Mouse (Mus musculus) heart, embryonic 16.5 days (tissue): Measurements from ENCODE around the gene Aldh3b2. TPM values are rescaled to one million over a fixed set of nuclear protein-coding genes. Genes with fewer than 3 reads are reported as not detected.

Source experiments
- ATAC-seq: fragments of 200-750 bp; cut with Nextera tagmentation; replicated peaks from 2 replicates; pipeline ENCODE4 v1.8.0; 2017; ENCODE audit warnings: moderate number of reproducible peaks; ENCODE audit not compliant: insufficient read depth, low FRiP score; ENCODE audit errors: extremely low read depth
- H3K27ac ChIP-seq: fragments of 300-500 bp; sonication (generic); 2 replicates; pipeline ENCODE4 v1.5.1; 2014; ENCODE audit warnings: mild to moderate bottlenecking, low read length, control low read depth, moderate library complexity
- H3K27me3 ChIP-seq: fragments of 300-500 bp; sonication (generic); 2 replicates; pipeline ENCODE4 v1.6.1; 2014; ENCODE audit warnings: low read length, mixed read lengths; ENCODE audit not compliant: control insufficient read depth, insufficient read depth
- H3K36me3 ChIP-seq: fragments of 300-500 bp; sonication (generic); 2 replicates; pipeline ENCODE4 v1.6.1; 2014; ENCODE audit not compliant: control insufficient read depth, insufficient read depth
- H3K4me1 ChIP-seq: fragments of 300-500 bp; sonication (generic); 2 replicates; pipeline ENCODE4 v1.6.1; 2014; ENCODE audit warnings: low read length, mixed read lengths; ENCODE audit not compliant: control insufficient read depth, insufficient read depth
- H3K4me2 ChIP-seq: fragments of 300-500 bp; sonication (generic); 2 replicates; pipeline ENCODE4 v1.6.1; 2014; ENCODE audit warnings: low read depth, mild to moderate bottlenecking, control low read depth, low read length
- H3K4me3 ChIP-seq: fragments of 300-500 bp; sonication (generic); 2 replicates; pipeline ENCODE4 v1.5.1; 2014; ENCODE audit warnings: mild to moderate bottlenecking, control low read depth, low read length
- H3K9ac ChIP-seq: fragments of 300-500 bp; sonication (generic); 2 replicates; pipeline ENCODE4 v1.6.1; 2014; ENCODE audit warnings: low read length, control low read depth
- H3K9me3 ChIP-seq: fragments of 300-500 bp; sonication (generic); replicated peaks from 2 replicates; pipeline ENCODE4 v1.6.1; 2016; ENCODE audit warnings: low read length; ENCODE audit not compliant: control insufficient read depth
- WGBS: fragments of 180-500 bp; shearing (Covaris S2); extraction: QIAGEN DNeasy Blood & Tissue Kit; methylation state at CpG from one replicate; pipeline ENCODE4 v1.1.7; 2014; 5-methylcytosine and 5-hydroxymethylcytosine counted together
- polyA plus RNA-seq: library from polyadenylated mRNA; unstranded; fragments of >200 nt; fragmentation: Nextera tagmentation; extraction: Ambion mirVana; gene quantifications from 2 replicates; pipeline ENCODE4 v1.2.1, GENCODE M21; 2015

Gene Aldh3b2
- polyA plus RNA-seq, 1 experiment from 2014 or later, result 0.21 TPM

GRCm38 (mm10) chr19:3988750-3989149 is 16.6 kb downstream of the Aldh3b2 start:
- H3K27ac ChIP-seq, result no peak overlapping the region
- 0 out of 2 replicates have a peak, but pooled peaks cover 4% of the 10 kb centered on the region for H3K36me3 ChIP-seq
- WGBS, result 92% methylated on average over 4 of the region's 4 CpGs
- no peak for ATAC-seq
- no peak overlapping the region for H3K9ac ChIP-seq
- no peak overlapping the region for H3K4me2 ChIP-seq
- no peaks in the 10 kb centered on the region for H3K9me3 ChIP-seq
- H3K4me1 ChIP-seq, result peaks cover 22% of the 10 kb centered on the region
- no peak overlapping the region for H3K4me3 ChIP-seq
- H3K27me3 ChIP-seq, result peaks cover 5% of the 10 kb centered on the region; the same call in 1 of the 2 replicates

GRCm38 (mm10) chr19:3990804-3991203 is 18.7 kb downstream of the Aldh3b2 start:
- Histone ChIP-seq H3K27ac (no peak overlapping the region), H3K4me3 (no peak overlapping the region), H3K4me1 (peaks cover 12% of the 10 kb centered on the region), H3K27me3 (peaks cover 5% of the 10 kb centered on the region; the same call in 1 of the 2 replicates), H3K9me3 (no peaks in the 10 kb centered on the region), H3K9ac (no peak overlapping the region), H3K4me2 (no peak overlapping the region), H3K36me3 (0 out of 2 replicates have a peak, but pooled peaks cover 4% of the 10 kb centered on the region)
- ATAC-seq, result no peak
- WGBS, result 44% methylated on average over 6 of the region's 6 CpGs

GRCm38 (mm10) chr19:3991562-3991961 is 19.4 kb downstream of the Aldh3b2 start:
- Histone ChIP-seq H3K4me1 (peaks cover 6% of the 10 kb centered on the region), H3K27me3 (peaks cover 5% of the 10 kb centered on the region; the same call in 1 of the 2 replicates), H3K27ac (no peak overlapping the region), H3K4me3 (no peak overlapping the region), H3K4me2 (no peak overlapping the region), H3K9me3 (no peaks in the 10 kb centered on the region), H3K9ac (no peak overlapping the region), H3K36me3 (0 out of 2 replicates have a peak, but pooled peaks cover 4% of the 10 kb centered on the region)
- WGBS, result 92% methylated on average over 3 of the region's 3 CpGs
- ATAC-seq, result no peak

- Histone ChIP-seq H3K9me3 (no peaks in the 10 kb centered on the region), H3K9ac (no peak overlapping the region), H3K36me3 (0 out of 2 replicates have a peak, but pooled peaks cover 4% of the 10 kb centered on the region), H3K4me3 (no peak overlapping the region), H3K4me1 (peaks cover 2% of the 10 kb centered on the region), H3K27me3 (peaks cover 5% of the 10 kb centered on the region; the same call in 1 of the 2 replicates), H3K27ac (no peak overlapping the region), H3K4me2 (no peak overlapping the region)
- 86% methylated on average over 3 of the region's 3 CpGs for WGBS
- no peak for ATAC-seq
Observed at GRCm38 (mm10) chr19:3991966-3992365, 19.8 kb downstream of the Aldh3b2 start.

- H3K4me3 ChIP-seq, result no peak within 1 kb of the TSS
- H3K4me1 ChIP-seq, result no peaks in the 10 kb centered on the region
- H3K4me2 ChIP-seq, result no peak within 1 kb of the TSS
- ATAC-seq, result no peak
- no peaks in the 10 kb centered on the region for H3K9me3 ChIP-seq
- H3K9ac ChIP-seq, result no peak within 1 kb of the TSS
- no peak within 1 kb of the TSS for H3K27ac ChIP-seq
- H3K36me3 ChIP-seq, result 0 out of 2 replicates have a peak, but pooled peaks cover 4% of the 10 kb centered on the region
- peaks cover 5% of the 10 kb centered on the region; the same call in 1 of the 2 replicates for H3K27me3 ChIP-seq
- WGBS, result 58% methylated on average over 5 of the region's 5 CpGs
Observed at GRCm38 (mm10) chr19:3992416-3992815, 20.3 kb downstream of the Aldh3b2 start, which contains the start of gene Tbx10. Tbx10 (plus strand) TSS chr19:3992752.

- no peak for ATAC-seq
- Histone ChIP-seq H3K4me3 (no peak overlapping the region), H3K4me1 (peaks cover 5% of the 10 kb centered on the region), H3K36me3 (no peaks in the 10 kb centered on the region), H3K27ac (no peak overlapping the region), H3K9me3 (no peaks in the 10 kb centered on the region), H3K27me3 (peaks cover 5% of the 10 kb centered on the region; the same call in 1 of the 2 replicates), H3K4me2 (no peak overlapping the region), H3K9ac (no peak overlapping the region)
- WGBS, result 74% methylated on average over 6 of the region's 6 CpGs
Observed at GRCm38 (mm10) chr19:3994932-3995331, 22.8 kb downstream of the Aldh3b2 start.

- no peak overlapping the region for H3K27ac ChIP-seq
- H3K9me3 ChIP-seq, result no peaks in the 10 kb centered on the region
- H3K4me3 ChIP-seq, result no peak overlapping the region
- no peak overlapping the region for H3K4me2 ChIP-seq
- H3K36me3 ChIP-seq, result no peaks in the 10 kb centered on the region
- no peak for ATAC-seq
- peaks cover 5% of the 10 kb centered on the region for H3K4me1 ChIP-seq
- H3K9ac ChIP-seq, result no peak overlapping the region
- 82% methylated on average over 3 of the region's 3 CpGs for whole genome bisulfite sequencing
- H3K27me3 ChIP-seq, result peaks cover 5% of the 10 kb centered on the region; the same call in 1 of the 2 replicates
Observed at GRCm38 (mm10) chr19:3995505-3995904, 23.4 kb downstream of the Aldh3b2 start.

- H3K27ac ChIP-seq, result no peak overlapping the region
- no peak overlapping the region for H3K4me2 ChIP-seq
- no peaks in the 10 kb centered on the region for H3K36me3 ChIP-seq
- WGBS, result 62% methylated on average over 7 of the region's 7 CpGs
- H3K27me3 ChIP-seq, result peaks cover 5% of the 10 kb centered on the region; the same call in 1 of the 2 replicates
- no peak for ATAC-seq
- H3K4me3 ChIP-seq, result no peak overlapping the region
- peaks cover 9% of the 10 kb centered on the region for H3K4me1 ChIP-seq
- no peak overlapping the region for H3K9ac ChIP-seq
- no peaks in the 10 kb centered on the region for H3K9me3 ChIP-seq
Observed at GRCm38 (mm10) chr19:3996106-3996505, 24.0 kb downstream of the Aldh3b2 start.

GRCm38 (mm10) chr19:3996747-3997146 is 24.6 kb downstream of the Aldh3b2 start:
- peaks cover 15% of the 10 kb centered on the region for H3K4me1 ChIP-seq
- no peaks in the 10 kb centered on the region for H3K9me3 ChIP-seq
- peaks cover 5% of the 10 kb centered on the region; the same call in 1 of the 2 replicates for H3K27me3 ChIP-seq
- no peak for ATAC-seq
- no peak overlapping the region for H3K27ac ChIP-seq
- no peak overlapping the region for H3K4me2 ChIP-seq
- no peak overlapping the region for H3K4me3 ChIP-seq
- no peak overlapping the region for H3K9ac ChIP-seq
- no peaks in the 10 kb centered on the region for H3K36me3 ChIP-seq
- WGBS, result 88% methylated on average over 8 of the region's 8 CpGs
